Mouse (Mus musculus): ENCODE measurements around the gene Rab11a.
"Not testable (repeated sequence)": the region's sequence is repeated elsewhere in the genome, so short reads cannot be mapped to it uniquely, and the experiment has no call there.

The Rab11a gene

GRCm38 (mm10) chr9:64749314-64749713 is 11.8 kb upstream of the Rab11a start:
- no peak for DNase-seq (ENCODE audit: extremely low read depth, insufficient read length, low spot score)

GRCm38 (mm10) chr9:64747735-64748134 is 10.2 kb upstream of the Rab11a start:
- peak; percentile 36 for DNase-seq (ENCODE audit: extremely low read depth, insufficient read length, low spot score)

GRCm38 (mm10) chr9:64742453-64742852 is 4.9 kb upstream of the Rab11a start:
- no peak for DNase-seq (ENCODE audit: extremely low read depth, insufficient read length, low spot score)

- DNase-seq (ENCODE audit: extremely low read depth, insufficient read length, low spot score): no peak
Observed at GRCm38 (mm10) chr9:64739001-64739400, 1.4 kb upstream of the Rab11a start.

- peak; percentile 61 for DNase-seq (ENCODE audit: extremely low read depth, insufficient read length, low spot score)
Observed at GRCm38 (mm10) chr9:64736639-64737405, 736 bp downstream of the Rab11a start.

- no peak for DNase-seq (ENCODE audit: extremely low read depth, insufficient read length, low spot score)
Observed at GRCm38 (mm10) chr9:64736076-64736638, 1.4 kb downstream of the Rab11a start.

GRCm38 (mm10) chr9:64734992-64735391 is 2.6 kb downstream of the Rab11a start:
- DNase-seq (ENCODE audit: extremely low read depth, insufficient read length, low spot score): not testable (repeated sequence)

- DNase-seq (ENCODE audit: extremely low read depth, insufficient read length, low spot score): no peak
Observed at GRCm38 (mm10) chr9:64734166-64734565, 3.4 kb downstream of the Rab11a start.

GRCm38 (mm10) chr9:64731029-64731560 is 6.5 kb downstream of the Rab11a start:
- DNase-seq (ENCODE audit: extremely low read depth, insufficient read length, low spot score): no peak

- no peak for DNase-seq (ENCODE audit: extremely low read depth, insufficient read length, low spot score)
Observed at GRCm38 (mm10) chr9:64726454-64726853, 11.1 kb downstream of the Rab11a start.

- DNase-seq (ENCODE audit: extremely low read depth, insufficient read length, low spot score): no peak
Observed at GRCm38 (mm10) chr9:64719526-64720163, 17.9 kb downstream of the Rab11a start.

- not testable (repeated sequence) for DNase-seq (ENCODE audit: extremely low read depth, insufficient read length, low spot score)
Observed at GRCm38 (mm10) chr9:64710291-64710690, 27.3 kb downstream of the Rab11a start.

GRCm38 (mm10) chr9:64704073-64704840 is 33.3 kb downstream of the Rab11a start:
- no peak for DNase-seq (ENCODE audit: extremely low read depth, insufficient read length, low spot score)

- DNase-seq (ENCODE audit: extremely low read depth, insufficient read length, low spot score): no peak
Observed at GRCm38 (mm10) chr9:64703420-64703965, 34.1 kb downstream of the Rab11a start.

GRCm38 (mm10) chr9:64702937-64703336 is 34.6 kb downstream of the Rab11a start:
- DNase-seq (ENCODE audit: extremely low read depth, insufficient read length, low spot score): peak; percentile 30

GRCm38 (mm10) chr9:64702391-64702790 is 35.2 kb downstream of the Rab11a start:
- no peak for DNase-seq (ENCODE audit: extremely low read depth, insufficient read length, low spot score)

- peak; percentile 35 for DNase-seq (ENCODE audit: extremely low read depth, insufficient read length, low spot score)
Observed at GRCm38 (mm10) chr9:64701651-64702050, 35.9 kb downstream of the Rab11a start.

- DNase-seq (ENCODE audit: extremely low read depth, insufficient read length, low spot score): no peak
Observed at GRCm38 (mm10) chr9:64700451-64701311, 36.9 kb downstream of the Rab11a start.

- DNase-seq (ENCODE audit: extremely low read depth, insufficient read length, low spot score): no peak
Observed at GRCm38 (mm10) chr9:64698586-64698985, 39.0 kb downstream of the Rab11a start.

GRCm38 (mm10) chr9:64697677-64698076 is 39.9 kb downstream of the Rab11a start:
- no peak for DNase-seq (ENCODE audit: extremely low read depth, insufficient read length, low spot score)

Measured in 3134 (cell line).